Mouse (Mus musculus) 3134 (cell line): ENCODE measurements around the gene Cacna1c.

Source experiments
- DNase-seq: peaks from one replicate; pipeline ENCODE4 v3.0.0-alpha.2; 2011; ENCODE audit warnings: low spot score; ENCODE audit not compliant: insufficient read length; ENCODE audit errors: extremely low read depth

Gene Cacna1c

GRCm38 (mm10) chr6:118937536-118937935 lies 258.7 kb downstream of the Cacna1c start:
- no peak for DNase-seq

- DNase-seq, result no peak
Measured at GRCm38 (mm10) chr6:118935520-118936415, 260.4 kb downstream of the Cacna1c start.

- no peak for DNase-seq
Measured at GRCm38 (mm10) chr6:118934243-118934902, 261.8 kb downstream of the Cacna1c start.

GRCm38 (mm10) chr6:118933017-118933594 lies 263.1 kb downstream of the Cacna1c start:
- DNase-seq, result no peak

GRCm38 (mm10) chr6:118932002-118932700 lies 264.1 kb downstream of the Cacna1c start:
- DNase-seq, result no peak

- DNase-seq, result no peak
Measured at GRCm38 (mm10) chr6:118926669-118927068, 269.5 kb downstream of the Cacna1c start.

- DNase-seq, result no peak
Measured at GRCm38 (mm10) chr6:118924426-118924825, 271.8 kb downstream of the Cacna1c start.

GRCm38 (mm10) chr6:118923926-118924325 lies 272.3 kb downstream of the Cacna1c start:
- DNase-seq, result no peak

GRCm38 (mm10) chr6:118923212-118923577 lies 273.0 kb downstream of the Cacna1c start:
- DNase-seq, result no peak

GRCm38 (mm10) chr6:118922328-118923211 lies 273.6 kb downstream of the Cacna1c start:
- no peak for DNase-seq

- DNase-seq, result no peak
Measured at GRCm38 (mm10) chr6:118908176-118908575, 288.0 kb downstream of the Cacna1c start.

- no peak for DNase-seq
Measured at GRCm38 (mm10) chr6:118907704-118908103, 288.5 kb downstream of the Cacna1c start.

GRCm38 (mm10) chr6:118906878-118907277 lies 289.3 kb downstream of the Cacna1c start:
- DNase-seq, result no peak

GRCm38 (mm10) chr6:118899688-118900087 lies 296.5 kb downstream of the Cacna1c start:
- no peak for DNase-seq

- no peak for DNase-seq
Measured at GRCm38 (mm10) chr6:118897101-118897500, 299.1 kb downstream of the Cacna1c start.

- DNase-seq, result no peak
Measured at GRCm38 (mm10) chr6:118894043-118894442, 302.2 kb downstream of the Cacna1c start.

GRCm38 (mm10) chr6:118889441-118889840 lies 306.8 kb downstream of the Cacna1c start:
- no peak for DNase-seq

- DNase-seq, result no peak
Measured at GRCm38 (mm10) chr6:118887032-118887431, 309.2 kb downstream of the Cacna1c start.

- DNase-seq, result no peak
Measured at GRCm38 (mm10) chr6:118884961-118885360, 311.3 kb downstream of the Cacna1c start.

- DNase-seq, result peak; percentile 18
Measured at GRCm38 (mm10) chr6:118884073-118884551, 312.1 kb downstream of the Cacna1c start.
